Mouse (Mus musculus): Measurements from ENCODE around the gene Nav2. TPM values are rescaled to one million over a fixed set of nuclear protein-coding genes. Genes with fewer than 3 reads are reported as not detected.

Gene Nav2
- polyA plus RNA-seq, 1 experiment from 2014 or later = 5.8 TPM

DNA sequence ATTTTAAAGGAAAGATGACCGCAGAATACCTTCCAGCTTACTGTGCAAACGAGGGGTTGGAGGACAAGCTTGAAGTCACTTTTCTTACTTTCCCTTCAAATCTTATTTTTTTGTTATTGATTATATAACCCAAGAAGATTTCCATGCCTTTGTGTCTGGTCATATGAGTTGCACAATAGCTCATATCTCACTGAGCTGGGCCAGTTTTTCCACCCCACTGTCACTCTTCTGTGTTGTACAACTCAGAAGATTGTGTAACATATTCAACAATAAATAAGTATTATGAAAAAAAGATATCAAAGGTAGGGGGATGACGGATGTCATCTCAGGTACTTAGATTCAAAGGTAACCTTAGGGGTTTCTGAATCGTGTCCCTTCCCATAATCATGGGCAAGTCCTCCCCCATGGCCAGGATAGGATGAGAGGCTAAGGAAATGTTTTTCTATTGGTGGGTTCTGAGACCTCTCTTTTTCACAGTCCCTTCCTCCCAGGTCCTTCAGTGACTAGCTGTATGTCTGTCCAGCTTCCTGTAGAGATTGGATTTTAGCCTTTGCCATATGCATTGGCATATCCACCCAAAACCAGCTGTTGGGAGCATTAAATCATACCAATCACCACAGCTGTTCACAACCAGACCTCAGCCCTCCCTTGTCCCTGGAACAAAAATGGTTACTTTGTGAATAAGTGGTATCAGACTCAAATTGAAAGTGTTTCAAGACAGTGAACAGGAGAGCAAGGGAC lies 24.8 kb upstream of the Nav2 start:
- no peak overlapping the region for H3K27ac ChIP-seq (ENCODE audit: low read depth, low read length)
- no peak overlapping the region for H3K4me3 ChIP-seq (ENCODE audit: low read depth, low read length)
- H3K36me3 ChIP-seq (ENCODE audit: control insufficient read depth, insufficient read depth) = no peaks in the 10 kb centered on the region
- ATAC-seq = no peak
- WGBS = 85% methylated on average over 4 of the region's 4 CpGs
- peaks cover 6% of the 10 kb centered on the region for H3K4me1 ChIP-seq (replicated peaks; ENCODE audit: control insufficient read depth, insufficient read depth, low read length)
- H3K9me3 ChIP-seq (ENCODE audit: control insufficient read depth) = no peaks in the 10 kb centered on the region
- H3K27me3 ChIP-seq (replicated peaks; ENCODE audit: control insufficient read depth, insufficient read depth, low read length) = no peaks in the 10 kb centered on the region
- no peak for TF ChIP-seq CTCF (IDR thresholded peaks at IDR 0.05; ENCODE audit: low read depth)
- no peak overlapping the region for H3K4me2 ChIP-seq (replicated peaks; ENCODE audit: low read depth)
- H3K9ac ChIP-seq (ENCODE audit: low read depth, low read length) = no peak overlapping the region

DNA sequence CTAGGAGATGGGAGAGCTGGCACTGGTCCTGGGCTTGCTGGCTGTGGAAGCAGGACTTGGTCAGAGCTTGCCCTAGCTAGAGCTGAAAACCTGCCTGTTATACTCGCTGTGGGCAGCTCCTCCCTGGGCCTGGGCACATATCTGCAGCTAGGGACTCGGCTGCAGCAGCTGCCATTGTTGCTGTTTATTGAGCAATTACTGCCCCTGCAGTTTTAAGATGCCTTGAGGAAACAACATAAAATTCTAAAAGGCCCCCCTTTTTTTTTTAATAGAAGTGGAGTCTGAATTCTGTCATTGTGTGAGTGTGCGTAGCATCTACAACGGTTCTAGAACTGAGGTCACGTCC lies 24.3 kb upstream of the Nav2 start:
- no peak overlapping the region for H3K9ac ChIP-seq (ENCODE audit: low read depth, low read length)
- ATAC-seq = no peak
- no peaks in the 10 kb centered on the region for H3K9me3 ChIP-seq (ENCODE audit: control insufficient read depth)
- peaks cover 4% of the 10 kb centered on the region for H3K4me1 ChIP-seq (replicated peaks; ENCODE audit: control insufficient read depth, insufficient read depth, low read length)
- H3K4me2 ChIP-seq (replicated peaks; ENCODE audit: low read depth) = no peak overlapping the region
- no peaks in the 10 kb centered on the region for H3K36me3 ChIP-seq (ENCODE audit: control insufficient read depth, insufficient read depth)
- WGBS = 63% methylated on average over 5 of the region's 5 CpGs
- H3K4me3 ChIP-seq (ENCODE audit: low read depth, low read length) = no peak overlapping the region
- H3K27me3 ChIP-seq (replicated peaks; ENCODE audit: control insufficient read depth, insufficient read depth, low read length) = no peaks in the 10 kb centered on the region
- TF ChIP-seq CTCF (IDR thresholded peaks at IDR 0.05; ENCODE audit: low read depth) = no peak
- H3K27ac ChIP-seq (ENCODE audit: low read depth, low read length) = no peak overlapping the region

DNA sequence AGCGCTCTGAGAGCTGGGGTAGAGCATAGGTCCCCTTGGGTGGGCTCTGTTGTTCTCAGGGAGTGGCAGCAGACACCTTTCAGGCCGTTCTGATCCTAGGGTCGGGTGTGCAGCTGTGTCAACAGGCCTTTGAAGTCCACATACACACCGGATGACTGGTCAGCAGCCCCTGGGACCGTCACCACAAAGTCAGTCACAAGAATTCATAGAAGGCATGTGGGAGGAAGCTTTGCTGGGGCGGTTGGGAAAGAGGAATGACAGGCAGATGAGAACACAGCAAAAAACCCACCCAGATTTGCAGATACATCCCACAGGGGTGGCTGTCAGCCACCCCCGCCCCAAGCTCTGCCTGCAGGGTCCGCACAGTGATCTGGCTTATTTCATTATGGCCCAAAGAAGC lies 20.5 kb upstream of the Nav2 start:
- TF ChIP-seq CTCF (IDR thresholded peaks at IDR 0.05; ENCODE audit: low read depth) = no peak
- Histone ChIP-seq H3K9me3 (ENCODE audit: control insufficient read depth) (no peaks in the 10 kb centered on the region), H3K4me3 (ENCODE audit: low read depth, low read length) (no peak overlapping the region), H3K27ac (ENCODE audit: low read depth, low read length) (no peak overlapping the region), H3K27me3 (replicated peaks; ENCODE audit: control insufficient read depth, insufficient read depth, low read length) (no peaks in the 10 kb centered on the region), H3K9ac (ENCODE audit: low read depth, low read length) (no peak overlapping the region), H3K4me2 (replicated peaks; ENCODE audit: low read depth) (no peak overlapping the region), H3K36me3 (ENCODE audit: control insufficient read depth, insufficient read depth) (no peaks in the 10 kb centered on the region), H3K4me1 (replicated peaks; ENCODE audit: control insufficient read depth, insufficient read depth, low read length) (no peaks in the 10 kb centered on the region; the same call in 1 of the 2 replicates)
- 47% methylated on average over 8 of the region's 8 CpGs for WGBS
- no peak for ATAC-seq

DNA sequence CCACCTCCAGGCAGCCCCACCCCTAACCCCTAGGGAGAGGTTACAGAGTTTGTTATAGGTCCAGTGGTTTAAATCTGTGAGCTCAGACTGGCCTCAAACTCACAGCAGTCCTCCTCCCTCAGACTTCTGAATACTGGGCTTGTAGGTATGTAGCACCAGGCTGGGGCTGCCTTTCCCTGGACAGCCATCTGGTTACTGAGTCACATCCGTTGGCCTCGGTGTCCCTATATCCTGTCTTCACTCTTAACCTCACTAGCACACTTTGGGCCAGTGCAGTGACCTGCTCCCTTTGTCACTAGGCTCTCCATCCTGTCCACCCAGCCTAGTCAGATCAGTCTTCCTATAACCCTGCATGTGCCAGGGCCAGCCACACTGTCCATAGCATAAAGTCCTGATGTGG lies 19.8 kb upstream of the Nav2 start:
- H3K36me3 ChIP-seq (ENCODE audit: control insufficient read depth, insufficient read depth) = no peaks in the 10 kb centered on the region
- 0 out of 2 replicates have a peak overlapping the region, but pooled peaks have one; percentile 7 for H3K9ac ChIP-seq (ENCODE audit: low read depth, low read length)
- no peak for ATAC-seq
- H3K4me3 ChIP-seq (ENCODE audit: low read depth, low read length) = no peak overlapping the region
- no peaks in the 10 kb centered on the region for H3K9me3 ChIP-seq (ENCODE audit: control insufficient read depth)
- TF ChIP-seq CTCF (IDR thresholded peaks at IDR 0.05; ENCODE audit: low read depth) = no peak
- H3K27me3 ChIP-seq (replicated peaks; ENCODE audit: control insufficient read depth, insufficient read depth, low read length) = no peaks in the 10 kb centered on the region
- H3K27ac ChIP-seq (ENCODE audit: low read depth, low read length) = no peak overlapping the region
- WGBS = 75% methylated on average over 2 of the region's 2 CpGs
- no peak overlapping the region for H3K4me2 ChIP-seq (replicated peaks; ENCODE audit: low read depth)
- no peaks in the 10 kb centered on the region; the same call in 1 of the 2 replicates for H3K4me1 ChIP-seq (replicated peaks; ENCODE audit: control insufficient read depth, insufficient read depth, low read length)

DNA sequence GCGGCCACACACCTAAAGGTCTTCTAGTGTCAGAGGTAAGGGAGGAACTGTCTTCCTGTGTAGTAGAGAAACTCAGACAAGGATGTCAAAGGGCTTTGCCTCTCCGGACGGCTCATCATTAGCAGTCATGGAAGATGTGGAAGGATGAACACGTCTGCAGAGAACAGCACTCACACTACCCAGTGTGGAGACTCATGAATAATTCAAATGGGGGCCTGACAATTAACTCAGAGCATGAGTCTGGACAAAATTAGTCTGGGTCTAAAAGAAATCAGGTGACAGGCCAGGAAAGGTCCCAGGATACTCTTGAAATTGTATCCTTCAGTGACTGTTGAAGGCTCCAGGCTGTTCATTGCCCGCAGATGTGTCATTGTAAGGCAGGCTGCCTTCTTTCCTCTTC lies 17.5 kb upstream of the Nav2 start:
- Histone ChIP-seq H3K9me3 (ENCODE audit: control insufficient read depth) (no peaks in the 10 kb centered on the region), H3K4me1 (replicated peaks; ENCODE audit: control insufficient read depth, insufficient read depth, low read length) (no peaks in the 10 kb centered on the region; the same call in 1 of the 2 replicates), H3K36me3 (ENCODE audit: control insufficient read depth, insufficient read depth) (no peaks in the 10 kb centered on the region), H3K4me2 (replicated peaks; ENCODE audit: low read depth) (no peak overlapping the region), H3K27ac (ENCODE audit: low read depth, low read length) (no peak overlapping the region), H3K4me3 (ENCODE audit: low read depth, low read length) (no peak overlapping the region), H3K9ac (ENCODE audit: low read depth, low read length) (no peak overlapping the region), H3K27me3 (replicated peaks; ENCODE audit: control insufficient read depth, insufficient read depth, low read length) (no peaks in the 10 kb centered on the region)
- TF ChIP-seq CTCF (IDR thresholded peaks at IDR 0.05; ENCODE audit: low read depth) = no peak
- 77% methylated on average over 5 of the region's 5 CpGs for WGBS
- no peak for ATAC-seq

DNA sequence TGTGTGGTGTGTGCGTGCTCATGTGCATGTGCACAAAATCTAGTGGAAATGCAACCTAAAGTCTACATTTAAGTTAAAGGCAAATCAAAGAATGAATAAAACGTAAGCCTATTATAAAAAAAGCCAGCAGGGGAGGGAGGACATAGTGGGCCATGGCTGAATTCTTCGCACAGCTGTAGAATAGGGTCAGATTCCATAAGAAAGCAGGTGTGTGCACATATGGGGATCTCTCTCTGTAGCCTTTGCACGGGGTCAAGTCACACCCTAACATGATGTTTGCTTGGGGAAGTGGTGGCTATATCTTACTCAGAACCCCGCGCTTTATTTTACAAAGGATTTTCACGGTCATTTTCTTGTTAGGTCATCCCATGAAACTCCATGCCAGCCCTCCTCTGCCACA lies 15.4 kb upstream of the Nav2 start:
- Histone ChIP-seq H3K27ac (ENCODE audit: low read depth, low read length) (no peak overlapping the region), H3K4me1 (replicated peaks; ENCODE audit: control insufficient read depth, insufficient read depth, low read length) (no peaks in the 10 kb centered on the region; the same call in 1 of the 2 replicates), H3K4me3 (ENCODE audit: low read depth, low read length) (no peak overlapping the region), H3K9me3 (ENCODE audit: control insufficient read depth) (no peaks in the 10 kb centered on the region), H3K27me3 (replicated peaks; ENCODE audit: control insufficient read depth, insufficient read depth, low read length) (no peaks in the 10 kb centered on the region), H3K4me2 (replicated peaks; ENCODE audit: low read depth) (no peak overlapping the region), H3K36me3 (ENCODE audit: control insufficient read depth, insufficient read depth) (no peaks in the 10 kb centered on the region), H3K9ac (ENCODE audit: low read depth, low read length) (no peak overlapping the region)
- ATAC-seq = no peak
- 85% methylated on average over 7 of the region's 7 CpGs for WGBS
- no peak for TF ChIP-seq CTCF (IDR thresholded peaks at IDR 0.05; ENCODE audit: low read depth)

Data from intestine, postnatal 0 days (tissue).